Mouse (Mus musculus) cerebellum, postnatal 25 days (tissue): ENCODE results near the gene Qpctl.

ENCODE experiments used
- DNase-seq, 2 experiments: peaks; one replicate each; pipeline ENCODE4 v3.0.0; 2021; ENCODE audit warnings: mixed read lengths in 2 of 2

Qpctl gene

GRCm38 (mm10) chr7:19119083-19119482 lies 30.0 kb downstream of the Qpctl start:
- peak in 1 of 2 experiments; percentile 19 for DNase-seq

- peak; percentile 58 to 76 for DNase-seq
Measured at GRCm38 (mm10) chr7:19118028-19118771, 30.9 kb downstream of the Qpctl start, which contains the start of gene Gm4969. TSS of gene Gm4969 (minus strand) at chr7:19118368.

GRCm38 (mm10) chr7:19109565-19109964 lies 39.5 kb downstream of the Qpctl start:
- DNase-seq, result no peak

- DNase-seq, result no peak
Measured at GRCm38 (mm10) chr7:19107436-19107835, 41.7 kb downstream of the Qpctl start.

- DNase-seq, result no peak
Measured at GRCm38 (mm10) chr7:19104486-19104885, 44.6 kb downstream of the Qpctl start.

- DNase-seq, result no peak
Measured at GRCm38 (mm10) chr7:19103741-19104140, 45.4 kb downstream of the Qpctl start.

GRCm38 (mm10) chr7:19100290-19100689 lies 48.8 kb downstream of the Qpctl start:
- no peak for DNase-seq

- DNase-seq, result no peak
Measured at GRCm38 (mm10) chr7:19098811-19099210, 50.3 kb downstream of the Qpctl start.

GRCm38 (mm10) chr7:19097863-19098262 lies 51.2 kb downstream of the Qpctl start:
- no peak for DNase-seq

GRCm38 (mm10) chr7:19097217-19097616 lies 51.9 kb downstream of the Qpctl start:
- DNase-seq, result no peak

GRCm38 (mm10) chr7:19096421-19096976 lies 52.6 kb downstream of the Qpctl start:
- no peak for DNase-seq

- no peak for DNase-seq
Measured at GRCm38 (mm10) chr7:19095751-19096110, 53.4 kb downstream of the Qpctl start.

- peak in 1 of 2 experiments; percentile 45 for DNase-seq
Measured at GRCm38 (mm10) chr7:19094826-19095750, 54.0 kb downstream of the Qpctl start.

GRCm38 (mm10) chr7:19094471-19094825 lies 54.6 kb downstream of the Qpctl start, which contains the start of gene Six5:
TSS of gene Six5 (plus strand) at chr7:19094594.
- peak in 1 of 2 experiments; percentile 44 for DNase-seq

GRCm38 (mm10) chr7:19093537-19094385 lies 55.3 kb downstream of the Qpctl start:
- peak; percentile 49 to 66 for DNase-seq

- peak; percentile 67 to 81 for DNase-seq
Measured at GRCm38 (mm10) chr7:19093174-19093521, 55.9 kb downstream of the Qpctl start.

- DNase-seq, result peak in 1 of 2 experiments; percentile 41
Measured at GRCm38 (mm10) chr7:19092381-19093173, 56.5 kb downstream of the Qpctl start.

GRCm38 (mm10) chr7:19091913-19092312 lies 57.2 kb downstream of the Qpctl start:
- DNase-seq, result no peak
